Mouse (Mus musculus): ENCODE data around the gene Megf9.

Megf9 gene

DNA sequence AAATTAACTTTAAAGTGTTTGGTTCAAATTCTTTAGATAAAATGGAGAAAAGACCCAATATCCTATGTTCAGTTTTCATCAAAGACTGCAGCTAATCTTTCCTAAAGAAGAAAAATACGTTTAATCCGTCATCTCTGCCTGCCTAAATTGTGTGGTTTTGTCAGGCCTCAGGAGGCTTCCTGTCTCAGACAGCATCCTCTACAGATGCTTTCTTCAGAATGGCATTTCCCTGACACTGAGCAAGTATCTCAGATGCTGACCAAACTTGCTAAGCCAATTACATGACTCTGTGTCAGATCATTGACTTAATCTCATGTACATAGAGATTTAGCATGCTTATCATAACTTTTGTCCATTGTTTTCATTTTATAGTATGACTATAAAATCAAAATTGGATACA, 11.4 kb downstream of the Megf9 start:
- no peak for DNase-seq (ENCODE audit: low spot score)

DNA sequence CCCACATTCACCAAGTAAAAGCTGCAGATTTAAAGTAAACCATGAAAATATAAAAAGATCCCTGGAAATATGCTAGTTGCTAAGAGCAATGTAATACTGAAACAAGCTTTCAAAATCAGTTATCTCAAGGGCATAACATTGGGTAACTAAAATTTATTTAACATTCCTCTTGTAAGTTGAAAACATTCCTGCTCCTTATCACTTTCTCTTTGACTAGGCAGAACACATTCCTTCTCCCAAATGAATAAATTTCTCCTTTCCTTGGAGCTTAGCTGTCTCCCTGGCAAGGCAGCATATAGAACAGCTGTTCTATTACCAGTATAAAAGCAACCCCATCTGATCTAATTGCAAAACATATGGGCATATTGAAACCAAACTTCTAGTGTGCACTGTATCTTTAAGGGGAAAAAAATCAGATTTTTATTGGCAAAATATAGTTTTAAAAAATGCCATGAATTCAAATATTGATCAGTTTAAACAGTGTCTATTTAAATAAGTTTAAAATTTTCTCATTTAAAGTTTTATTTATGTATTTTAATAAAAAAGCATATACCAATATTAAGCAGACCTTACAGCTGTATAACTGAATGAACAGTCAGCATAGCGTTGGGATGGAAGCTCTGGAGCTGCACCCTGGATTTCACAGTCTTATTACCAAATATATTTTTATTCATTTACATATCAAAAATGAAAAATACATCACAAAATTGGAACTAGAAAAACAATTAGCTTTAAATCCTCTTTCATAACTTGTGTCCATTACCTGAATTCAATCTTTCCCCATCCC, 13.1 kb downstream of the Megf9 start:
- no peak for DNase-seq (ENCODE audit: low spot score)

DNA sequence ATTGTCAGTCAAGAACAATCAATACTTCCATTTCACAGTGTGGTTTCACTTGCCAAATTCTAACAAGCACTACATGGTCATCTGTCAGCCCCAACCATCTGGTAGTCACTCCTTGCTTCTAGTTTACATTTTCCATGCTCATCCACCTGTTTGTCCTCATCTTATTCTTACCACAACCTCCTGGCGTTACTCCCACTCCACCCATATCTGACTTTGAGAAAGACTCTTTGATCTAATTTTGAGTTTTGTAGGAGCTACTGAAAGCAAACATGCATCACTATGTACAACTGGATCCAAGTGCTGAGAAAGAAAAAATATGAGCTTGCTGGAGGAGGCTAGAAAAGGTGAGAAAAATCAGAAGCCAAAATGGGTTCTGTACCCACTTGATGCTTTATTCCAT, 17.1 kb downstream of the Megf9 start:
- no peak for DNase-seq (ENCODE audit: low spot score)

DNA sequence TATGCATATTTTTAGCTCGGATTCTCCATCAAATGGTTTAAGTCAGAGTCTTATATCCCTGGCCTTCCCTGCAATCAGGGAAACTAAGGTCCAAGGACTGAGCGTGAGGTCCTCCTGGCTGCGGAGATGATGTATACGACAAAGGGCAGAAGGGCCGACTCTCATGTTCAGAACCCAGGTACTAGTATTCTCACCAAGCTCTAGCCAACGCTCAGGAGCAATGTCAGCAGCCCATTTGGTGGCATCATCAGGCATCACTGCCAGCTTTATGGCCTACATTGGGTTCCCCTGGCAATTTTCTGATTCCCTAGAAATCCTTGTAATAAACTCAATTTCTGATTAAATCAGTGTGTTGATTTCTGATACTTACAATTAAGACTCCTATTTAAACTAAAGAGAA, 18.5 kb downstream of the Megf9 start:
- DNase-seq (ENCODE audit: low spot score) = no peak

DNA sequence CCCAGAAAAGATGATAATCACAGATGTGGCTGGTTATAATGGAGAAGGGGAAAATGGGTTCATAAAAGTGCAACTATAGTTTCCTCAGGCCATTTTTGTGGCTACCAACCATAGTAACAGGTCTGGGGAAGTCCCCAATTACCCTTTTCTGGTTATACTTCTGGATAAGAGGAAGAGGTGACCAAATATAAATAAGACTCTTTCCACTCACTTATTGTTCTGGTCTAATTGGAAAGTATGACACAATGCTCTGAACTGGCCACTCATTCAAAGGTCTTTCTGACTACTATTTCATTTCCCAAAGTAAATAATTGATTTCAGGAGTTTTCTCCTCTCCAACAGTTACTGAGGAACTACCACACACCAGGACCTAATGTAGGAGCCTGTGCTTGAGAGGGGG, 19.3 kb downstream of the Megf9 start:
- no peak for DNase-seq (ENCODE audit: low spot score)

DNA sequence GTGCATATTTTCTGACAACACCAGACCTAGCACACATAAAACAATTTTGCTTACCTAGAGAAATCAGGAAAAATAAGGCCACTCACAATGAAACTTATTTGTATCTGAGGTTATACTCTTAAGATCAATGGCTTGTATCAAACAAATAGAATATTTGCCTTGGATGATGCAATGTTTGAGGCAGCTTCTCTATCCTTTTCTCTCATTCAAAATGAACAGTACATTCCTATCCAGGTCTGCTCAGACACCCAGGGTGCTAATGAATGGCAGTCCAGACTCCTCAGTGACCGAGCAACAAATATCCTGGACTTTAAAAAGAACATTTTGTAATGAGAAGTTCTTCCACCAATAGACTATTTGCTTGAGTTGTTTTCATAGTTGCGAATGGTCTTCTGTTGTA, 24.8 kb downstream of the Megf9 start:
- no peak for DNase-seq (ENCODE audit: low spot score)

DNA sequence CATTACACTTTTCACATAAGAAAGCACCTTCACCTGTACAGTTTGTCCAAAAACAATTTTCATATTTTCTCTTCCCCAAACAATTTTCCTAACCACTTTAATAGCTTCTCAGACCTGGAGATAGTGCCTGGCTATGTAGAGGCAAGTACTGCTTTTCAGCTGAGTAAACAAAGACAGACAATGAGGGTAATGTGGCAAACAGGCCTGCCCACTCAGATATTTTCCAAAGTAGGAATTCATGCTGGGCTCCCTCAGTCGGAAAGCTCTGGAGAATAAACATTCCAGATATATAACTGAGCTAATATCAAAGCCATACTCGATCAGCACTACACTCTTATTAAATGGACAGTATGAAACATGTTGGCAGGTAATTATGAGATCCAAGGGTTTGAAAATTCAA, 25.2 kb downstream of the Megf9 start:
- no peak for DNase-seq (ENCODE audit: low spot score)

DNA sequence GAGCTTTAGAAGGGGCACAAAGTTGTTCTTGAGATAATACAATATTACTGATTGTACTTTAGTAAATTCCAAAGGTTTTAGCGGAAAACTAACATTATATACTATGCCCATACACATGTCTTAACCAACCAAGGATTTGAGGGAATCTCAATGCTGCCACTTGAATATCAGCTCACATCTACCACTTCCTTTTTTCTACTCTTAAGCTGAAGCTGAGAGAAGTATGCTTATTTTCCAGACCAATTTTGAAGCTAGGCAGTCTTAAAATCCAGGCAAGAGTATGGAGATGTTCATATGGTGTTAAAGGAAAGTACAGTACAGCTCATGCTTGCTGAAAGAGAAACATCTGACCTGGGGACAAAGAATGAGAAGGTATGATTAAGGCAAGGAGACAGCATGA, 26.6 kb downstream of the Megf9 start:
- DNase-seq (ENCODE audit: low spot score) = no peak

DNA sequence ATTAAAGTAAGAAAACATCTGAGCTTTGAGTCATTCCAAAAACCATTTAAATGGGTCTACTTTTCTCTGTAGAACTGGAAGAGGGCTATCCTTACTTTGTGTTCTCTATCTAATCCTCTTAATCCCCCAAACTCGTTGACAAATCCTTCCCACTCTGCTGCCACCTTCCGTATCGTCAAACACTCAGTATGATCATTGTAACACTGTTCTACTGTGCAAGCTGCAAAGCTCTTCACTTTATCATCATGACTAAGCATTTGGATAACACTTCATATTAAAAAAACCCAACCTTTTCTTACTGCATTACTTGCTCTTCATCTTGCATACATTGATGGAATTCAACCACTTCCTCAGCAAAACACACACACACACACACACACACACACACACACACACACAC, 28.8 kb downstream of the Megf9 start:
- no peak for DNase-seq (ENCODE audit: low spot score)

DNA sequence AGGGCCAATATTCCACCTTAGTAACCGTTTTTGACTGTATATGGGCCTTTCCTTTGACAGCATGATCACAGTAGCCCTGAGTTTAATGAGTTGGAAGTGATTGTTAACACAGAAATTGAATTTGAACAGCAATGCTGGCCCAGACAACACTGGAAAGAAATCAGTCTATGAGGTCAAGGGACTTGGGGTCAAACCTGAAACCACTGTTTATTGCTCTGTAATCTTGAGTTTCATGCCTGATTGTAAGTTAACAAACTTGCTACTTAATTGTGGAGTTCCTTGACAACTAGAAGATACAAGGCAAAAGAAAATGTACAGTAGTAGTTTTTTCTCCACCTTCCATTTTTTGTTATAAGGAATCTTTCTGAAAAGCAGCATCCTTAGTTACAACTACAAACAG, 31.0 kb downstream of the Megf9 start:
- no peak for DNase-seq (ENCODE audit: low spot score)

DNA sequence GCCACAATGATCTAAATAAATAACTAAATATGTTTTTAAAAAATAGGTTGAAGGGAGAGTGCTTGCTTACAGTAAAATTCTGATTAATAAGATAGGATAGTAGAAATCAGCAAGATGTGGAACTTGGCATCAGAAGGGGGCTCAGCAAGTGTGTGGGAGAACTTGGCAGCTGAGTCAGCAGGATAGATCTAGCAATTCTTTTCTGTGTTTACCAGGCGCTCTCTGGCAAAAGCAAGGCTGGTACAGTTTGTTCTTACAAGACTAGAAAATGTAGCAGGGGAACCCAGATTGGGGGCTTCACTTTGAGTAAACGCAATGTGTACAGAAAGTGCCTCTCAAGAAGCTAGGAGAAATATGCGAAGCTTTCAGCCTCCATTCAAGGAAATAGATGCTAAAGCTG, 35.5 kb downstream of the Megf9 start:
- no peak for DNase-seq (ENCODE audit: low spot score)

DNA sequence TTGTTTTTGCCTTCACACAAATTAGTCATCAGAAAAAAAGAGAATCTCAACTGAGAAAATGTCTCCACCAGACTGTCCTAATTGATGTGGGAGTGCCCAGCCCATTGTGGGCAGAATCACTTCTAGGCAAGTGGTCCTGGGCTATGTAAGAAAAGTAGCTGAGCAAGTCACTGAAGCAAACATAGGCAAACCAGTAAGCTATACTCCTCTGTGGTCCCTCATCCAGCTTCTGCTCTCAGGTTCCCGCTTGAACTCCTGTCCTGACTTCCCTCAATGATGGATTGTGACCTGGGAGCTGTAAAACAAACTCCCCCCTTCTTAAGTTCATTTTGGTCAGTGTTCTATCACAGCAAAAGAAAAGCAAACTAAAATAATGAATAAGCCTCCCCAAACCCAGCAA, 37.8 kb downstream of the Megf9 start:
- no peak for DNase-seq (ENCODE audit: low spot score)

DNA sequence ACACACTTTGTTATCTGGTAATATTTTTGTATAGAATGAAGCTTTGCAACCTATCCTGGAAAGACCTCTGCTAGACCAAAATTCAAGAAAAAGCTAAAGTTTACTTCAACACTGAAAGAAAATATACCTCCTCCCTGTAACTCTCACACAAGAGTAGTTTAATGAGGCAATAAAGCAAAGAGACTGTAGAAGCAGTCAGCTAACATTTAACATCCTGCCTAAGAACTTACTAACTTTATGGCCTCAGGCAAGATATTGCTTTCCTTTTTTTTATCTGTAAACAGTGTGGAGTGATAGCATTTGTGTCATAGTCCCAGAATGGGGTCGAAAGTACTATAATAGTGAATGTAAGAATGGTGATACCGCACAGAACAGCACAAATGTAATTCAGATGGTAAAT, 45.0 kb downstream of the Megf9 start:
- DNase-seq (ENCODE audit: low spot score) = no peak

DNA sequence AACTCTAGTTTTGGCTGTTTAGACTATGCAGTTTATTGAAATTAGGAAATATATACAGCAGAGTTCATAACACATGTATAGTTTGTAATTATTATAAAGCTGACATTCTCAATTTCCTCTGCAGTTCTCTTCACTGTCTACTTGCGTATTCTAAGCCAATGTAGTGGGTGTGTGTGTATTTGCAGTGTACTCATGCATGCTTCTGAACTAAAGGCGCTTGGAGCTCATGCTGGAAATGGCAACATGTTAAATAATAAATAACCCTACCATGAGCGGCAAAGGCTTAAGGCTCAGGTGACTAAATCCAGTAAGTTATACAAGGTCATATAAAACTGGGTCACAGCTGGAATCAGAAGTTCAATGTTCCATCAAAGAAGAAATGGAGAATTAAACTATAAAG, 46.4 kb downstream of the Megf9 start:
- no peak for DNase-seq (ENCODE audit: low spot score)

DNA sequence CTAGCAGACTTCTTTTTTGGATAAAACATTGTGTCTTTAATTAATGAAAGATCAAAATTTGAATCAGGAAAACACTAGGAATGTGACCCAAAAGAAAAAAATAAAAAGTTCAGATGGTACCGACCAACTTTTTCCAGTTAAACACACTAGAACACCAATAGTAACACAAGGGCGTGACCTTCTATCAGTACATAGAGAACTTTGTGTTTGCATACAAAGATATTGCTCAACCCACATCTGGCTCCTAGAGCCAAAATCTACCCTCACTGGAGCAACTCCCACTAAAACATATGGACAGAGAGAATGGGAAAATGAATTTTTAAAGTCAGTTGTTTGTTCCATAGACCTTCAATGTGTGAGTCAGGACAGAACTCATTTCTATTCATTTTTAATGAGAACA, 50.7 kb downstream of the Megf9 start:
- DNase-seq (ENCODE audit: low spot score) = no peak

DNA sequence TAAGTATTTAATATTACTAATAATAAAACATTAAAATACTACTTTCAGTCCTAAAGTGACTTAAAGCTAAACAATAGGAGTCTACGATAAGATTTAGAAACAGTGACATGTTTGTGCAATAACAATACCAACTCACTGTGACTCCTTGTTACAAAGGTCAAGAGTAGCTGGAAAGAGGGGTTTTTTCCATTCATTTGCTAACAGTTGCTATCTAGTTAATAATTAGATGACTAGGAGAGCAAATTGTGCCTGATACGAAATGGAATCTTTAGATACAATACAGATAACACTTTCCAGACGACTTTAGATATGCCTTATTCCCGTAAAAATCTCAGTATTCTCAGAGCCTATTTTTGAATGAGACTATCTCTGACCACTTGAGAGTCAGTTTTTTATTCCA, 52.9 kb downstream of the Megf9 start:
- no peak for DNase-seq (ENCODE audit: low spot score)

DNA sequence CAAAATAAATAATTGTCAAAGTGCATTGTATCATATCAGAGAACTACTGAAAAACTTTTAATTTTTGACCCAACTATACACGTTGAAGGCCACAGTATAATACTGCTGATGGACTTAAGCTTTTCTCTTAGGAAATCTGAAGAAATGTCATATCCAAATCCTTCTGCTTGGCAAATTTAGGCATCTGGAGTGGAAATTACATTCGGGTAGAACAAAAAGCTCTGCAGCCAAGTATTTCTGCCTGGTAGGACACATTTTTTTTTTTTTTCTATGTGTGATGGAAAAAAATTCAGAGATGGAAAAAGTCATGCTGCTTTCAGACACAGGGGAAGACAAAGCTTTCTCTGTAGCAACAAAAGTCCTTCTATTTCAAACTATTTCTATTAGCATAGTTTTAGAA, 63.4 kb downstream of the Megf9 start:
- no peak for DNase-seq (ENCODE audit: low spot score)

DNA sequence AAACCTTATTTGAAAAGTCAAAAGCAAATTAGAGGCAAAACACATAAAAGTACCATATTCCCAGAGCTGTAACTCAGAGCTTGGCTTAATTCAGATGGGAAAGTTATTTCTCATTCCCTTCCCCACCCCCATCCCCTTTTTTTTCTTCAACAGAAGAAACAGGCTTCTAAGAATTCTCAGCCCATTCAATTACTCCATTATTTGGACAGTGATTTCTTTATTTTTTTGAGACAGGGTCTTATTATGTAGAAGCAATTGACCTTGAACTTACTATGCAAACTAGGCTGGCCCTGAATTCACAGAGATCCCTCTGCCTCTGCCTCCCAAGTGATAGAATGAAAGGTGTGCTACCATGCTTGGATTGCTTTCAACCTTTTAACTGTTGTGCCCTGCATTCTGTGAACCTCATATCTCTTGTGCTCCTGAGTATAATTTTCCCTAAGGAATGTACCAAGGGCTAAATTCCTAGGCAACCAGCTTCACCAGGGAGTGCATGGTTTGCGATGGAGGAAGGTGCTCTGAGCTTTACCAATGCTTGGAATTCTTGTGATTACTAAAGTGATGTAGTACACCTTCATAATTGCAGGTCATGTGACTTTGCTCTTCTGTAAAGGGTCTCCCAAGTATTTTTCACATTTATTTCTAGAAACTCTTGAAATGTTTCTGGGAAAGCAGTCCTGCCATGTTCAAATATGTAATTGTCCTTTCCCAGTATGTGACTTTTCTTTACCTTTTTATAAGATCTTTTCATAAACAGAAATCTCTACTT, 68.7 kb downstream of the Megf9 start:
- DNase-seq (ENCODE audit: low spot score) = no peak

DNA sequence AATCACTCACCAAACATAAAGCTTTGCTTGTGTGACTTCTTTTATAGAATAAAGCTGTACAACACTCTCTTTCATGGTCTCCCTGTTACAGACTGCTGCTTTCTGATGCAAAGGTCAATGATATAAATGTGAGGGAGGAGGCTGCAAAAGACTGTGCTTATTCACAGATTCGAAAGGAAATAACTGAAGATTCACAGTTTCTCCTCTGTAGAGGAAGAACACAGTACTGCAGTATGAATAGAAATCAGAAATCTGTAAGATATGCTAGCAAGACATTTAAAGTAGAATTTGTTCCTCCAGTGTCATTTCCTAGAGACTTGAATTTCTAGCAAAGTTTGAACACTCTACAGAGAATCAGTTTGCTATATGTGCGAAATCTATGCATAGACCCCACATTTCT, 71.5 kb downstream of the Megf9 start:
- no peak for DNase-seq (ENCODE audit: low spot score)

DNA sequence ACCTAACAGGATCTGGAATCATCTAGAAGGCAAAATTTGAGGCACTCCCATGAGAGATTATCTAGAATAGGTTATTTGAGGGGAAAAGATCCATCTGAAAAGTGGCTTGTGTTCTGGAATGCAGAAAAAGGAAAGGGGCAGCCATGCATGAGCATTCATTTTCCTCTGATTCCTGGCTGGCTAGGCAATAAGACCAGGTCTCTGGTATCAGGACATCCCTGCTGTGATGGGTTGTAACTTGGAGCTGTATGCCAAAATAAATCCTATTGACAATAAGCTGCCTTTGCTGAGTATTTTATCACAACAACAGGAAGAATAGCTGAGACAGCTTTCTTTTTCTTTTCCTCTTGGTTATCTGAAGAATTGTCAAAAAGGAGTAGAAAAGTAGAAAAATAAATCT, 73.4 kb downstream of the Megf9 start:
- no peak for DNase-seq (ENCODE audit: low spot score)

DNA sequence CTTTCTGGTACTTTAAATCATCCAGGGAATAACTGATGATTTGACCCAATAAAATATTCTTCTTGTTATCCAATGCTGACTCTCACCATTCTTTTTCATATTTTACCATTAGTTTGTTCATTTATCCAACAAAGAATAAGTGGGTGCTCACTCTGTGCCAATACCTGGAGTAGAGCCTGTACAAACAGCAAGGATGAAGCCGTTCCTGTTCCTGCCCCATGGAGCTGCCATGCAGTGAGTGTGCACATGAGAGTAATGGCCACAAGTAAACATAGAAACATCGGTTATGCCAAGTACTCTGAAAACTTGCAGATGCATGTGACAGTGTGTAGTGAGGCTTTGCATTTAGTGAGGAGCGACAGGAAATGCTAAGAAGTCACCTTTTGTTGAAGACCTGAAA, 82.6 kb downstream of the Megf9 start:
- no peak for DNase-seq (ENCODE audit: low spot score)

DNA sequence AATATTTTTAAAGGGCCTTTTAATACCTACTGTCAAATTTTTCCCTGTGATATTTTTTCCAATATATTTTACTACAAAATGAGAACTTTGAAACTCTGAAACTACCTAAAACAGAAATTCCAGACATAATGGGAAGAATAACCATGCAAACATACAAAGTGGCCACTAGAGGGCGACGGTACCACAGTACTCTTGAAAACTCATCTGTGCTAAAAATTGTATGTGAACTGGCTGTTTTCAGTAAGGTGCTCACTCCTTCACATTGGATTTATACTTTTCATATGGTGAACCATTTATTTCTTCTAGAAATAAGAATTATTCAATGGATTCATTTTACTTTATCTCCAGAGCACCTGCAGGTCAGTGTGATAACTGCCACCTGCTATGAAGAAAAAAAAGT, 83.0 kb downstream of the Megf9 start:
- DNase-seq (ENCODE audit: low spot score) = peak; percentile 16

DNA sequence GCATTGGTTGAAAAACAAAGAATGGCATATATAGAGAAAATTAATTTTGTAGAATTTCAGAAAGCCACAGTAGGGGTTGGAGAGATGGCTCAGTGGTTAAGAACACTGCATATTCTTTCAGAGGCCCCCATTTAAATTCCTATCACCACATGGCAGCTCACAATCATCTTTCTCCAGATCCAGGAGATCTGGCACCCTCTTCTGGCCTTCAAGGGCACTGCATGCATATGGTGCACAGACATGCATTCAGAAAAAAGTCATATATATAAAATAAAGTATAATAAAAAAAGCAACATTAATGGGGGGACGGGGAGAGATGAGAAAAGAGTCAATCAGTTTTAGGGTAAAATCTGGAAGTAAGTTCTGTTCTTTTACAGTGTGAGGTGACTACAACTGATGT, 85.1 kb downstream of the Megf9 start:
- no peak for DNase-seq (ENCODE audit: low spot score)

DNA sequence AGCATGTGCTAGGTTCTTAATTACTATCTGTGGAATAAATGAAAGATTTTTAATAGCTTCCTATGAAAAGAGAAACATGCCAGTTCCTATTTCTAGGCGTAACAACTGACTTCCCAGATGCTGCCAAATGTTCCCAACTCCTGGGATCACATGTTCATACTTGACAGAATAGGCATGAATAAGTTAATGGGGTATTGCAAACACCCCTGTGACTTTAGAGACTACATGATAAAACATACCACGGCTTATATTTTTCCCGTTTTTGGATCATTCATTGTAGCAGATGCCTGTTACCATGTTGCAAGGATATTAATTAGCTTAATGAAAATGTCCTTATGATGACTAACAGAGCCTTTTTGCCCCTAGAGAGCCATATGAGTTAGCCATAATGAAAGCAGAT, 88.0 kb downstream of the Megf9 start:
- DNase-seq (ENCODE audit: low spot score) = no peak
